Mouse (Mus musculus) midbrain, embryonic 15.5 days (tissue): ENCODE data around the gene Nub1. TPM values are rescaled to one million over a fixed set of nuclear protein-coding genes. Genes with fewer than 3 reads are reported as not detected.
A peak's percentile ranks its signal among the peaks of the same experiment; 100 is the strongest.

ENCODE experiments used
- ATAC-seq: fragments of 200-750 bp; cut with Nextera tagmentation; replicated peaks from 2 replicates; pipeline ENCODE4 v1.8.0; 2017; ENCODE audit warnings: moderate TSS enrichment
- H3K27ac ChIP-seq: fragments of 300-500 bp; sonication (generic); 2 replicates; pipeline ENCODE4 v1.5.1; 2015; ENCODE audit warnings: mild to moderate bottlenecking, inconsistent platforms
- H3K27me3 ChIP-seq: fragments of 300-500 bp; sonication (generic); replicated peaks from 2 replicates; pipeline ENCODE4 v1.6.1; 2015; ENCODE audit warnings: inconsistent platforms
- H3K36me3 ChIP-seq: fragments of 300-500 bp; sonication (generic); replicated peaks from 2 replicates; pipeline ENCODE4 v1.6.1; 2015; ENCODE audit warnings: inconsistent platforms
- H3K4me1 ChIP-seq: fragments of 300-500 bp; sonication (generic); 2 replicates; pipeline ENCODE4 v1.6.1; 2015; ENCODE audit warnings: inconsistent platforms
- H3K4me2 ChIP-seq: fragments of 300-500 bp; sonication (generic); 2 replicates; pipeline ENCODE4 v1.6.1; 2015; ENCODE audit warnings: inconsistent platforms, mild to moderate bottlenecking, moderate library complexity
- H3K4me3 ChIP-seq: fragments of 300-500 bp; sonication (generic); 2 replicates; pipeline ENCODE4 v1.5.1; 2015; ENCODE audit warnings: mild to moderate bottlenecking, inconsistent platforms
- H3K9ac ChIP-seq: fragments of 300-500 bp; sonication (generic); 2 replicates; pipeline ENCODE4 v1.6.1; 2015; ENCODE audit warnings: mild to moderate bottlenecking, inconsistent platforms
- H3K9me3 ChIP-seq: fragments of 300-500 bp; sonication (generic); 2 replicates; pipeline ENCODE4 v1.6.1; 2016; ENCODE audit warnings: inconsistent platforms
- WGBS: fragments of 180-500 bp; shearing (Covaris S2); methylation state at CpG from one replicate; pipeline ENCODE4 v1.1.7; 2015; ENCODE audit warnings: mixed read lengths; 5-methylcytosine and 5-hydroxymethylcytosine counted together
- polyA plus RNA-seq: library from polyadenylated mRNA; unstranded; fragments of >200 nt; fragmentation: Nextera tagmentation; extraction: Ambion mirVana; gene quantifications from 2 replicates; pipeline ENCODE4 v1.2.1, GENCODE M21; 2015

Gene Nub1
- polyA plus RNA-seq, 1 experiment from 2014 or later: 48.7 TPM

DNA sequence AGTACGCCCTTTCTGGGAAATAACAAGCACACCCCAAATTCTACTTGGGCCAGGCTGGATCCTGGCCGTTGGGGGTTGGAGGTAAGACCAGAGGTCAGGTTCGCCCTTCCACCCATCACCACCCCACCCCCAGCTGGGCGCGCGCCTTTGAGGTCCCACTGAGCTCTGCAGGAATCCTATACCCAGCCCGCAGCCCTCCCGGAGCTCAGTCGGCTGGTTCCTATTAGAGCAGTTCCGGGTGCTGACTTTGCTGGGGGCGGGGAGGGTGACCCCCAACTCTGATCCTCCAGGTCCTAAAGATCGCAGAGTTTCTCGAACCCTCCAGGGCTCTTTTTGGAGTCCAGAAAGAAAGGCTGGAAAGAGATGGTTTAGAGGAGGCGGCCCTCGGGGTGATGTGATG lies 45.7 kb downstream of the Nub1 start:
- Histone ChIP-seq H3K36me3 (no peaks in the 10 kb centered on the region), H3K9me3 (no peaks in the 10 kb centered on the region), H3K4me1 (peaks cover 24% of the 10 kb centered on the region), H3K4me2 (peak overlapping the region; percentile 55), H3K9ac (no peak overlapping the region), H3K4me3 (peak overlapping the region; percentile 39), H3K27me3 (peaks cover 31% of the 10 kb centered on the region), H3K27ac (no peak overlapping the region)
- WGBS: 4% methylated on average over 15 of the region's 15 CpGs
- no peak for ATAC-seq

- Histone ChIP-seq H3K4me1 (peaks cover 24% of the 10 kb centered on the region), H3K36me3 (no peaks in the 10 kb centered on the region), H3K4me3 (no peak overlapping the region), H3K4me2 (no peak overlapping the region), H3K9ac (no peak overlapping the region), H3K9me3 (no peaks in the 10 kb centered on the region), H3K27me3 (peaks cover 31% of the 10 kb centered on the region), H3K27ac (no peak overlapping the region)
- peak; percentile 31; the same call in 1 of the 2 replicates for ATAC-seq
- WGBS: 2% methylated on average over 8 of the region's 8 CpGs
Measured at GRCm38 (mm10) chr5:24733134-24733533, 47.8 kb downstream of the Nub1 start.

- Histone ChIP-seq H3K27me3 (peaks cover 31% of the 10 kb centered on the region), H3K4me1 (peaks cover 24% of the 10 kb centered on the region), H3K36me3 (no peaks in the 10 kb centered on the region), H3K9ac (no peak overlapping the region), H3K27ac (no peak overlapping the region), H3K9me3 (no peaks in the 10 kb centered on the region), H3K4me2 (no peak overlapping the region), H3K4me3 (no peak overlapping the region)
- ATAC-seq: no peak
- WGBS: 65% methylated on average over 7 of the region's 7 CpGs
Measured at GRCm38 (mm10) chr5:24733771-24734426, 48.6 kb downstream of the Nub1 start.

- Histone ChIP-seq H3K9ac (no peak overlapping the region), H3K36me3 (no peaks in the 10 kb centered on the region), H3K27me3 (no peaks in the 10 kb centered on the region), H3K4me3 (no peak overlapping the region), H3K4me2 (no peak overlapping the region), H3K27ac (no peak overlapping the region), H3K4me1 (peaks cover 8% of the 10 kb centered on the region), H3K9me3 (no peaks in the 10 kb centered on the region)
- 91% methylated on average over 10 of the region's 10 CpGs for WGBS
- ATAC-seq: no peak
Measured at GRCm38 (mm10) chr5:24737595-24737994, 52.3 kb downstream of the Nub1 start.

DNA sequence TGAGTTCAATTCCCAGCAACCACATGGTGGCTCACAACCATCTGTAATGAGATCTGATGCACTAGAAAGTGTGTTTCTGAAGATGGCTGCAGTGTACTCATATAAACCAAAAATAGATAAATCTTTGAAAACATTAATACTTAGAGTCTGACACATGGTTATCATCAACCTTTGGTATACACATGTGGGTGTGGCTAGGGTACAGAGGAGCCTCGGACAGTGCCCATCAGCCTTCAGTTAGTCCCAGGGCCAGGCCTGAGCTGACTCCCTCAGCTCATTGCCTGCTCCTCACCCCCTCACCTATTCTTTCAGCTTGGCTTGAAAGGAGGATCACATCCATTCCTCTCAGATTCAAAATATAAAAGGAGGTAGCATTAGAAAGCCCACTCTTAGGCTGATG lies 53.2 kb downstream of the Nub1 start:
- Histone ChIP-seq H3K27ac (no peak overlapping the region), H3K4me2 (no peak overlapping the region), H3K36me3 (no peaks in the 10 kb centered on the region), H3K9ac (no peak overlapping the region), H3K27me3 (no peaks in the 10 kb centered on the region), H3K9me3 (no peaks in the 10 kb centered on the region), H3K4me3 (no peak overlapping the region), H3K4me1 (no peaks in the 10 kb centered on the region)
- WGBS: 93% methylated on average over 1 of the region's 1 CpGs
- ATAC-seq: no peak

DNA sequence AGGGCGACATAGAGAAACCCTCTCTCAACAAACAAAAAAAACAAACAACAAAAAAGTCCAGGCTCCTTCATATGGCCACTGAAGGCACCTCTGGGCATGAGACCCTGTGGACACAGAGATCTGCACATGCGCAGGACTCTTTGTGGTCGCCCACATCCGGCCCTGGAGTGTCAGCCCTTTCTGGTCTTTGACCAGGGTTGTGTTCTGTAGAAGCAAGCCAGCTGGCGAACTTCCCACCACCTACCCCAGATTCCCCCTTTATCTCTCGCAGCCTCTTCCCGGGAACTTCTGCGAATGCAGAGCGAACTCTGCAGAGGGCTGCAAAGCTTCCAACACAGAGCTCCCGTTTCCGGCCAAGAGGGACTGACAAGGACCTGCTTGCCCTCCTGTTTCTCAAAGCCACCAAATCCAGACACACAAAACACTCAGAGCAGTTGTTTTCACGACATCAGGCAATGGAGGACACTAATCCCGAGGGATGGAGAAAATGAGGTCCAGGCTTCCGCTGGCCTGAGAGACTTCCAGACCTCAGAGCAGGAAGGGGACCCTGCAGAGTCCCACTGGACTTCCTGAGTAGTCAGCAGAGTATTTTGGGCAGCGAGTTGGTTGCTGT lies 53.9 kb downstream of the Nub1 start:
- H3K27ac ChIP-seq: no peak overlapping the region
- WGBS: 65% methylated on average over 15 of the region's 15 CpGs

GRCm38 (mm10) chr5:24741172-24741885 lies 56.0 kb downstream of the Nub1 start:
- no peak overlapping the region for H3K4me2 ChIP-seq
- no peak overlapping the region for H3K4me3 ChIP-seq
- no peaks in the 10 kb centered on the region for H3K36me3 ChIP-seq
- no peak overlapping the region for H3K27ac ChIP-seq
- H3K9ac ChIP-seq: no peak overlapping the region
- H3K4me1 ChIP-seq: no peaks in the 10 kb centered on the region
- ATAC-seq: no peak
- no peaks in the 10 kb centered on the region for H3K9me3 ChIP-seq
- H3K27me3 ChIP-seq: no peaks in the 10 kb centered on the region
- 83% methylated on average over 15 of the region's 15 CpGs for WGBS

More for the DNA sequence above, 53.9 kb downstream of the Nub1 start:
- no peaks in the 10 kb centered on the region for H3K9me3 ChIP-seq
- no peaks in the 10 kb centered on the region for H3K27me3 ChIP-seq
- ATAC-seq: no peak
- no peaks in the 10 kb centered on the region for H3K4me1 ChIP-seq
- no peak overlapping the region for H3K4me2 ChIP-seq
- no peaks in the 10 kb centered on the region for H3K36me3 ChIP-seq
- H3K9ac ChIP-seq: no peak overlapping the region
- H3K4me3 ChIP-seq: no peak overlapping the region

DNA sequence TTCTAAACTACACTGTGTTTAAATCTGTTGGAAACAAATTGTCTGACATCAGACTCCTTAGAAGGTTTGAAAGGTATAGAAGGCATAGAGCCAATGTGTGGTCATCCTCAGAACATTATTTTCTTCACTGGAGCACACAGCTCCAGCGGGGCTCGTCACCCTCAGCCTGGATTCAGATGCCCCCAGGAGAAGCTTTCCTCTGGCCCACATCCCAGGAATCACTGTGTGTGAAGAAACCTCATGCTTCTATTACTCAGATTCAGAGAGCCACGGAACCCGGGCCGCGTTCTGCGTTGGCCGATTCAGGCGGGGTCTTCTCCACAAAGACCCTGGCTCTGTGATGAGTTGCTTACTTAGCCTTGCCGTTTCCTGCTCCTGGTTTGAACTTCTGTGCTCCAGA lies 58.6 kb downstream of the Nub1 start:
- Histone ChIP-seq H3K36me3 (no peaks in the 10 kb centered on the region), H3K9me3 (no peaks in the 10 kb centered on the region), H3K27me3 (no peaks in the 10 kb centered on the region), H3K4me1 (no peaks in the 10 kb centered on the region), H3K4me3 (no peak overlapping the region), H3K9ac (no peak overlapping the region), H3K4me2 (no peak overlapping the region), H3K27ac (no peak overlapping the region)
- WGBS: 92% methylated on average over 10 of the region's 10 CpGs
- ATAC-seq: no peak

DNA sequence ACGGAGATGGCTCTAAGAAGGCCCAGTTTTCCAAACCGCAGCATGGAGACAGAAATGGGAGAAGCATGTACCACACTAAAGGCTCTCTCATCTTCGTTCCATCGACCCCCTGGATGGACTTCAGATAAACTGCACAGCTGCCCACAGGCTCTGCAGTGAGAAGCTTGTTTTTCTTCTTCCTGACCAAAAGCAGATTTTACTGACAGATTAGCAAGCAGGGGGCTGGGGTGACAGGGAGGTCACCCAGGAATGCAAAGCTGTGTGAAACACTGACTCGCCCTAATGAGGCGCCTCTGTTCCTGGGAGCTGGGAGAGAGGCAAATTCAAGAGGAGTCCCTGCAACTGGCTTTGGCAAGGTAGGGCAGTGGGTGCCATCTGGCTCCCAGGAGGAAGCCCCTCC lies 62.2 kb downstream of the Nub1 start:
- H3K27ac ChIP-seq: no peak overlapping the region
- H3K4me1 ChIP-seq: peaks cover 19% of the 10 kb centered on the region
- no peaks in the 10 kb centered on the region for H3K36me3 ChIP-seq
- H3K9ac ChIP-seq: no peak overlapping the region
- H3K27me3 ChIP-seq: no peaks in the 10 kb centered on the region
- H3K4me2 ChIP-seq: no peak overlapping the region
- no peak overlapping the region for H3K4me3 ChIP-seq
- H3K9me3 ChIP-seq: no peaks in the 10 kb centered on the region
- ATAC-seq: no peak
- 20% methylated on average over 6 of the region's 6 CpGs for WGBS

DNA sequence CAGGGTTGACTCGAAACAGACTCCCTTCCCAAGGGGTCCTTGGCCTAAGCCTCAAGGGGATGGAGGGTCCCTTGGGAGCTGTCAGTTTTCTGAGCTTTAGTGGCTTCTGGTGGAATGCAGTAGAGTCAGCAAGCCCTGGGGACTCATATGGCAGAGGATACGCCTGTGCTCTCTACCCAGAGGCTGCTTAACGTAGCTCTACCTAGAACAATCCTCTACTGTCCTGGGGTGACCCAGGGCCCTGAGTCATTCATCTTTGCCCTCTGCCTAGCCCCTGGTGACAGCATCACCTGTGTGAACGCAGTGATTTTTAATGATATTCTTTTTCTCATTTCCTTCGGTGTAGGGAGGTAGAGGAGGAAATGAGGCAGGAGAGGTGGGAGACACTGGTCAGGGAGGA lies 64.4 kb downstream of the Nub1 start:
- H3K9me3 ChIP-seq: no peaks in the 10 kb centered on the region
- H3K27ac ChIP-seq: peak overlapping the region; percentile 82
- 61% methylated on average over 5 of the region's 5 CpGs for WGBS
- peak overlapping the region; percentile 60 for H3K9ac ChIP-seq
- peak; percentile 34 for ATAC-seq
- H3K4me3 ChIP-seq: peak overlapping the region; percentile 65
- H3K4me1 ChIP-seq: peaks cover 19% of the 10 kb centered on the region
- H3K4me2 ChIP-seq: peak overlapping the region; percentile 90
- H3K27me3 ChIP-seq: no peaks in the 10 kb centered on the region
- no peaks in the 10 kb centered on the region for H3K36me3 ChIP-seq

GRCm38 (mm10) chr5:24750321-24751304 lies 65.3 kb downstream of the Nub1 start:
- ATAC-seq: peak; percentile 84
- H3K36me3 ChIP-seq: no peaks in the 10 kb centered on the region
- H3K27ac ChIP-seq: peak overlapping the region; percentile 82
- H3K4me3 ChIP-seq: peak overlapping the region; percentile 65
- H3K4me1 ChIP-seq: peaks cover 19% of the 10 kb centered on the region
- under 1% methylated on average over 56 of the region's 59 CpGs for WGBS
- no peaks in the 10 kb centered on the region for H3K27me3 ChIP-seq
- H3K9me3 ChIP-seq: no peaks in the 10 kb centered on the region
- peak overlapping the region; percentile 60 for H3K9ac ChIP-seq
- H3K4me2 ChIP-seq: peak overlapping the region; percentile 90
